Mouse (Mus musculus) v-Abl transformed pro-B cells (cell line): ENCODE data around the gene Prmt8.

Source experiments
- in situ Hi-C, 2 experiments: fragments of 400-800 bp; cut with MboI; formaldehyde crosslinking; loops; one replicate each; pipeline ENCODE4 v1.15.1; 2025; ENCODE audit not compliant: unreplicated experiment in 2 of 2

Prmt8 gene

DNA sequence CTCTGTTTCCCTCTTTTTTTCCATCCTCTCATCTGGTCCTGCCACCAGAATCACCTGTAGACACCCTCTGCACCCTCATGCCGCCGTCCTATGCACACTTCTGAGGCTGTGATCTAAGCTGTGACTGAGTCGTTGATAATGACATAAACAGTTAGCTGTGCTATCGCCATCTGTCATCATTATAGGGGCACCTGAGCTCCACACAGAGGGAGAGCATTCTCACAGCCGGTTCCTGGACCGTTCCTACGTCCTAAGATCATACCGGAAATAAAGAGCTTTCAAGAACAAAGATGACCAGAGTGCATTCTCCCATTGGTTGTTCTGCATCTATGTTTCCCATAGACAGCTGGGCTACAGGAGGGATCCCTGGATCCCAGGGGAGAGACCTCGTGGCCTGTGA is 28.6 kb downstream of the Prmt8 start:
- in situ Hi-C loops, result no loop called here

DNA sequence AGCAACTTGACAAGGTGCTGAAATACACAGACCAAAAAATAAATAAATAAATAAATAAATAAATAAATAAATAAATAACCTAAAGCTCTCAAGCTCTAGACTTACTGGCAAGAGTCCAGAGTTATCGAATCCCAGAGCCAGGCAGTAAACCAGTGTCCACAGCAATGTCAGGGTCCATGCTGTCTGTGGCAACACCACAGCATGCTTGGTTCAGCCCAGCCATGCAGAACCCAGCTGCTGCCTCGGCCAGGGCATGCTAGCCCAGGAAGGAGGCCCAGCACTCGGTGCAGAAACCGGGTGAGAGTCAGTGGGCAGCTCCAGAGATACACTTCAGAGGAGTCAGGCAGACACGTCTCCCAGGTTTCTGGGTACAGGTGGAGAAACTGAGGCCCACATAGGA is 29.4 kb downstream of the Prmt8 start:
- in situ Hi-C loops, result no loop called here

DNA sequence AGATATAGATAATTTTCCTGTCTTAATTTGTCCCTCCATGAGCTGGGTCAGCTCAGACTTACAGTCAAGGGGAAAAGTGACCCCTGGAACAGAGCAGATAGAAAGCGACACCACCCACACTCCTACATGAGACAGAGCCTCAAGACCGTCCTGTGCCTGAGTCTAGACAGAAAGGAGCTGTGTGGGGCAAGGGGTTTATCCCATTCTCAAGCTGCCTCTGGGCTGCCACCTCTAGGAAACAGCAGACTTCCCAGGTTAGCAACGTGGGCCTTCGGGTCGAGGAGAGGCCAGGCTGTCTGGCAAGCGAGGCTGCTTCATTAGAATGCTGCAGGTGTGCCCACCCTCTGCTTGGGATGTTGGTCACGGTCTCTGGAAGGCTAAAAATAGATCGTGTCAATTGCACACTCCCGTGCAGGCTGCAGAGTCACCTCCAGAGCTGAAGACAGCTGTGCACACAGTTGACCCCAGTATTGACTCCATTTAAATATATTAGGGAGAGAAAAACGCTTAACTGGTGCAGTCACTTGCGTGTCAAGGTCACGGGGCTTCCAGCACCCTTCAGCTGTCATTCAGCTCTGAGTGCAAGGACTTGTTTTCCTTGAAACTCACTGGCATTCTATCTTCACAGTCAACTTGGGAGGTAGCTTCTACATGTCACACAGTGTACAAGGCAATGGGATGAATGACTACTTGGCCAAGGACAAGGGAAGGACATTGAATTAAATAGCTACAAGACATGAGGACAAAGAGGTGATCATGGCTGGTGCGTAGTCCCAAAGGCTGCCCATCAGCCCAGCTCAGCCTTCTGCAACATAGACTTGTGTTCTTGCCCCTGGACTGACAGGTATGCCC is 33.9 kb downstream of the Prmt8 start:
- in situ Hi-C loops, result no loop called here

- in situ Hi-C loops, result no loop called here
Measured at GRCm38 (mm10) chr6:127723126-127723525, 46.1 kb downstream of the Prmt8 start.

DNA sequence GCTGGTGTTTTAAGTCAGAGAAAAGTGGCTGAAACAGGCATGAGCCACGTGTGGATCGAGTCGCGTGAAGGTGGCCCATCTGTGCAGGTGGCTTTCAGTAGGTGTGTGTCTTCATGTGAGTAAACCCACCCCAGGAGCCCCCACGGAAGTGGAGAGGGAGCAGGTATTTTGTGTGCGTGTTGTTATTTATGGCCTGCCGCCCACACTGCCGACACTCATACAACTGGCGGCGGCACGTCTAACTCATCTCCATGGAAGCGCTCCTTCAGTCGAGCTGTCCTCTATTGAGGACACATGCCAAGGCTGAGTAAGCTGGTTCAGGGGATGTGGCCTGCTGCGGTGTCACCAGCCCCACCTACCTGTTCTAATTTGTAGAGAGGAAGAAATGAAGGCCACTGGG is 49.4 kb downstream of the Prmt8 start:
- in situ Hi-C loops, result no loop called here

- in situ Hi-C loops, result no loop called here
Measured at GRCm38 (mm10) chr6:127717239-127718137, 51.8 kb downstream of the Prmt8 start.

GRCm38 (mm10) chr6:127715428-127715827 is 53.8 kb downstream of the Prmt8 start:
- in situ Hi-C loops, result no loop called here

- in situ Hi-C loops, result no loop called here
Measured at GRCm38 (mm10) chr6:127714906-127715305, 54.4 kb downstream of the Prmt8 start.

DNA sequence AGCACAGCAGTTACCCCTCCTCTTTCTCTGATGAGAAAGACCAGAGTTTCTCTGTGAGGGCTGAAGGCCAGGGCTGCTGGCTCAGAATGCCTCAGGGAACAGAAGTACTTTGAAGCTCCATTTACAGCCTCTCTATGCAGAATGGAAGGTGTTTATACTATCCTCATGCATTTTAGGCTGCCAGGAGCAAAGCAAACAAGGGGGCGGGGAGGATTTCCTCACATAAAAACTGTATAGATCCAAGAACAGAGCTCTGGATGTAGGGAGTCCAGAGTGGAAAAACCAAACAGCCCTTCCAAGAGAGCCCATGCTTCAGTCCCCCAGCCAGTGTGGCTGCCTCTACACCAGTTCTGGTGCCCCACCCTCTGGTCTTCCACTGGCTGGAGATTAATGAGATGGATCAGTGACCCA is 61.0 kb downstream of the Prmt8 start:
- in situ Hi-C loops, result no loop called here

- in situ Hi-C loops, result no loop called here
Measured at GRCm38 (mm10) chr6:127701036-127701783, 68.1 kb downstream of the Prmt8 start.

DNA sequence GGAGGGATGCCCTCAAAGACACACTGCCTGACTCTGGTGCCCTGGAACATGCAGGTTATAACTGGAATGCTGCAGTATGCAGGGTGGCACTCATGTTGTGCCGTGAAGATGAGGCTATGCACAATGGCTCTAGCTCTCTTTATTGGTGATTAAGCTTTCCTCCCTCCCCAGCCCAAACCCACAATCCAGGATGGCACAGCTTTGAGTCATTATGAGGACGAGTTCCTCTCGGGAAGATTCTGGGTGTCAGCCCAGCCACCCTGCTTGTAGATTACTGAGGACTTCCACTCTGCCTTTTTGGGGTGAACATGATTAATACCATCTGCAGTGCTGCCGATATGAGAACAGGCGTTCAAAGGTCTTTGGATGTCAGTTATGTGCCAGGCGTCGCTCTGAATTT is 75.6 kb downstream of the Prmt8 start:
- in situ Hi-C loops, result no loop called here

DNA sequence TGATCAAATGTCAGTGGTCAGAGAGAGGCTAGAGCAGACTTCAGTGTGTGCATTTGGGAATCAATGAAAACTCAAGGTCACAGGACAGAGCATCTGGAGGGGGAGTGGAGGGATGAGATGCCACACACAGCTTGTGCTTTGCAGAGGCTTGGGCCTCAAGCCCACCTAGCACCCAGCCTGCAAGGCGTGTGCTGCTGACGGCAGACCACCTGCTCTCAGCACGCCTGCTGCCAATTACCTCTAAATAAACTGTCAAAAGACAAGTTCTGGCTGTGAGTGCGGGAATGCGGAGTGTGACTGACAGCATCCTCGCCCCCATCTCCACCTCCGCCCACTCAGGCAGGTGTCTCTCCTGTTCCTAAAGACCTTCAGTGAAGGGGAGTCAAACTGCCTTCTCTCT is 77.0 kb downstream of the Prmt8 start:
- in situ Hi-C loops, result no loop called here

DNA sequence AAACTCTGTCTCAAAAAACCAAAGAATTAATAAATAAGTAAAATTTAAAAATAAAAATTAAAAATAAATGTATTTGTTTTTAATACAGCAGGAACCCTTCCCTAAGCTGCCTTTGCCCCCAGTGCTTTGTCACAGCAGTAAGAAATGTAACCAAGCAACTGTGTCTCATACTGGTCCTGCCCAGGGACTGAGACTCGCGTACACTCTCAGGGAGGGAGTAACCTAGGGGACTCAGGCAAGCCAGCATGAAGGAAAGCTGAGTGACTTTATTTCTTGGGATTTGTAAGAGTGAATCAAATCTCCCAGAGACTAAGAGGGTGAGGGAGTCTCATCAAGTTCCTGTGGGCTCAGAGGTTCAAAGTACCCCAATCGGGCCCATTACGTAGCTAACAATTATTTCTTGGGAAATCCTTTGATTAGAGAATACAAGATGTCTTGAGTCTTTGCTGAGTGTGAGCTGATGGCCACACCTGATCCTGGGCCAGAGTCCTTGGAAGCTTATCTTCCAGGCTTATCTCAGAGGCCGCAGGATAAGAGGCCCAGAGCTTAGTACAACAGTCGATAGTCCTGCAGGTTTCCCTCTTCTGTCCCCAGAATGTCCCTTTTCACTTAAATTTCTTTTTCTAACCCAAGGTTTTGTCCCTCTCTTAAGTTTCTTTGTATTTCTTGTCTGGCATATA is 82.0 kb downstream of the Prmt8 start:
- in situ Hi-C loops, result no loop called here

DNA sequence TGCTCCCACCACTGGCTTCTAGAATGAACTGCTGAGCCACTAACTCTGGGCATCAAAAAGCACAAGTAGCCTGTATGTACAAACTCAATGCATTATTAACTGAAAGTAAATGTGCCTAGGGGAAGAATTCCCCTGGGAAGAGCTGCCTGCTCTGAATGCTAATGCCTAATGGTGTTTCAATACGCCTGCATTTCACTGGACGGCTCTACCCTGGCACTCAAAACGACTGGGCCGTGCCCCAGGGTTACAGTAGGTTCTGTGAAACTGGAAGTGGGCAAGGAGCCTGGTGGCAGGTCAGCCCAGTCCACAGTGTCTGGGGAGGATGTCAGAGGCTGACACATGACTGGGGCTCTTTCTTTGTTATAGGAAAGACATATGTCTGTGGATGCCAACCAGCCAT is 84.3 kb downstream of the Prmt8 start:
- in situ Hi-C loops, result no loop called here

- in situ Hi-C loops, result no loop called here
Measured at GRCm38 (mm10) chr6:127683561-127683960, 85.7 kb downstream of the Prmt8 start.

DNA sequence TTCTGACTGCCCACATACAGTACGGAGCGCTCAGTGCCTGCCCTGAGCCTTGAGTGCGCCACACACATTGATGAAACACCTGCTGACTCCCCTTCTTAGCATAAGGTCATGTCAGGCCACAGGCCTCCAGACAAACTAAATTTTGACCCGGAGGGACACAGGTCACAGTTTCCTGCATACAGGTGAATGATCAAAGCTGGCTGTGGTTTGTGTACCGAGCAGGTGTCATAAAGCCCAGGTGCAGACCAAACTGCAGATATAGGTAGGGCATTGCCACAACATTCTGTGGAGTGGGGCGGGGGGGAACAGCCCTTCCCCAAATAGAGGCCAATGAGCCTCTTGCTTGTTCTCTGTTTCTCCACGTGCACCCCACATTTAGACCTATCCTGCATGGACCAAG is 88.5 kb downstream of the Prmt8 start:
- in situ Hi-C loops, result no loop called here

GRCm38 (mm10) chr6:127678998-127679397 is 90.3 kb downstream of the Prmt8 start:
- in situ Hi-C loops, result no loop called here

DNA sequence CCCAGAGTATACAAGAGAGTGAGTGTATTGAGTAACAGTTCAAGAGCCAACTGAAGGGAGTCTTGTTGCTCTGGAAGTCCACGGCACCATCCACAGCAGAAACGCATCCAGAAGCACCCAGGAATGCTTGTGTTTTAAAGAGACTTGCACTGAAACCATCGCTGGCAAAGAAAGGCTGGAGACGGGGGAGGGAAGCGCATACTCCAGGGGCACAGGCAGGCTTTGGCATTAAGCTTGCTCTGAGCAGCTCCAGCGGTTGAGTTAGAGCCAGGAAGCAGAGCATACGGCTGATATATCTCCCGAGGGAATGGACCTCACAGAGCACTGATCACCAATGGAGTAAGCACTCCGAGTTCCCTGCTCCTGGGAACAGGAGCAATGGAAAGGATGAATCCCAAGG is 91.0 kb downstream of the Prmt8 start:
- in situ Hi-C loops, result no loop called here

DNA sequence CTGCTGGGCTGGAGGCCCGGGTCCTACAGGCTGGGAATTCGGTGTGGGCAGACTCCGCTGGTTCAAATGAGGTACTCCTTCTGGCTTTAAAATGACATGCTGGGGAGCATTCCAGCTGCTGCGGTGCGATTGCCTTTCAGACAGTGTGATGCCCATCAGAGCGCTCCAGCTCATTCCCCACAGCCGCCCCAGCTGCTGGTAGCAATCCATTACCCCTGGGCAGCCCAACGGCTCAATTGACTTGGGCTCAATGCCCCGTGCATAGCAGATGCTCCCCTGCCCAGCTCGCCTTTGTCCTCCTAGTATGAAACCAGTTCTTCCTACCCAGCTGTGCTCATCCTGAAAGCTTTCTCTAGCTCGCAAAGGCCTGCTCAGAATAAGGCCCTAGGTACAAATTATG is 92.4 kb downstream of the Prmt8 start:
- in situ Hi-C loops, result no loop called here

GRCm38 (mm10) chr6:127672071-127672470 is 97.2 kb downstream of the Prmt8 start:
- in situ Hi-C loops, result no loop called here
